Mouse (Mus musculus) gonadal fat pad, adult 2 months (tissue): ENCODE data around the gene Lcn9. TPM values are rescaled to one million over a fixed set of nuclear protein-coding genes. Genes with fewer than 3 reads are reported as not detected.

Source experiments
- DNase-seq: peaks from one replicate; pipeline ENCODE4 v3.0.0-alpha.2; 2012; ENCODE audit warnings: low read depth
- polyA plus RNA-seq: library from polyadenylated mRNA; depleted of rRNA; stranded (reverse); fragments of >200 nt; gene quantifications from 2 replicates; pipeline ENCODE4 v1.2.3, GENCODE M21; 2012; rRNA removed

Lcn9 gene
- polyA plus RNA-seq, 1 experiment = 2,439 TPM

DNA sequence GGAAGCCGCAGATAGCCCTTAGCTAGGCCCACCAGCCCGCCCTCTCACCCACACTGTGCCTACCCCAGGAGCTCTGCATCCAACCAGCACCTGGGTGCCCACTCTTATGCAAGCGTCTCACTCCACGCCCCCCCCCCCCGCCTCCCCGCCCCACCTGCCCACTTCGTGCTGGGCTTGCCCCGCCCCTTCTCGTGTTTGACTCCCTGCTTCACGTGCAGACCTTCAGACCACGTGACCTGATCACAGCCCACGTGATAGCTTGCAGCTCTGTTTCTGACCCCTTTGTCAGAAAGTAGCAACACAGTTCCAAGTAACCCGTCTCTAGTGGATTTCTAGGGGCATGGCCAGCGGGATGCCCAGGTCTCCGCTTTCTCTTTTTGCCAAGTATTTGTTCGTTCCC lies 24.3 kb downstream of the Lcn9 start, which contains the start of gene Sohlh1:
Gene Sohlh1, minus strand, starts transcription at position 23 of the 400 bp plus-strand sequence.
- no peak for DNase-seq

DNA sequence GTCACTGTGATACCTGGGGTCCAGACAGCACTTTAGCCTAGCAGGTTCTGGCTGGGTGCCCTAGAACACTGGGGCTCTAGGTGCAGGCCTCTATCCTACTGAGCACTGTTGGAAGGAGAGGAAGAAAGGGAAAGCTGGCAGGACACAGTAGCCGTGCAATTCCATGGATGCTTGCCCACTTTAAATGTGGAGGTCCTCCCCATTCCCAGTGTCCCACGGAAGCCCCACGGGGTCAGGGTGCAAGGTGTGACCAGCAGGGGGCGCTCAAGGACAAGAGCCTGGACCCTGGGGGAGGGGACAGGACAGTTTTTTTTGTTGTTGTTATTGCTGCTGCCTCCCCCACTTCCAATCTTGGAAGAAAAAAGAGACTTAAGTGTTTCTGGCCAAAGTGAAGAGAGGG lies 27.4 kb downstream of the Lcn9 start:
- DNase-seq = no peak

DNA sequence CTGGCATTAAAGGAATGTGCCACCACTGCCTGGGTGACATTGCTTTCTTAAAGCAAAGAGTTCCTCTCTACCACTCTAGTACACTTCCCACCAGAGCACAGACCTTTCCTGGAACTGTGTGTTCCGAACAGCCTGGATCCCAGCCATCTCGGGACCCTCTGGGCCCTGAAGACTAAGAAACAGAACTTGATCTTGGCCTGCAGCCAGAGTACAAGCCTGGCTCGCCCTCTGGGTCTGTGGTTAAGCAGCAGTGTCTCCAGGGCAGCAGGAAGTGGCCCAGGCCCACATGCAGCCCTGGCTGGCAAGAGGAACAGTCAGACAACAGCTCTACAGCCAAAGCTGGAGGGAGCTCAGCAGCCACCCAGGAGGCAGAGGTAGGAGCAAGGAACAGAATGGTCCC lies 29.7 kb downstream of the Lcn9 start:
- no peak for DNase-seq

- DNase-seq = no peak
Observed at GRCm38 (mm10) chr2:25853998-25854397, 31.0 kb downstream of the Lcn9 start.

- no peak for DNase-seq
Observed at GRCm38 (mm10) chr2:25859891-25860290, 36.9 kb downstream of the Lcn9 start.

GRCm38 (mm10) chr2:25862038-25862437 lies 39.1 kb downstream of the Lcn9 start:
- DNase-seq = no peak

- DNase-seq = no peak
Observed at GRCm38 (mm10) chr2:25862696-25863270, 39.8 kb downstream of the Lcn9 start.

GRCm38 (mm10) chr2:25863337-25864131 lies 40.6 kb downstream of the Lcn9 start, which contains the start of gene Kcnt1:
Gene Kcnt1 (plus strand): TSS chr2:25863734.
- no peak for DNase-seq

DNA sequence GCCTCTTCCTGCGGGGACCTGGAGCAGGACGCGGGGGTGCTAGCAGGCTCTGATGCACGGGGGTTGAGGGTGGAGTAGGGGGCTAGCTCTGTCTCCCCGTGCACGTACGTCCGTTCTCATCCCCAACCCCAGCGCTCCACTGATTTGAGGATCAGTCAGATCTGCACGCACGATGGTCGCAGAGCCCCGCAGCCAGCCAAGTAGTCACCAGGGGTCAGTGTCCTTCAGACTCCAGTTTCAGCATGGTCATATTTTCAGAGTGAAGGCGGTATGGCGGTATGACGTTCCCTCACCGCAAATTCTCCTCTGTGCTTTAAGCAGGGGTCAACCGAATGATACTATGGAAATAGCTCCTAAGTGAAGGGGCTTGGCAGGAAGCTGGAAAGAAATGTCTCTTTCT lies 41.3 kb downstream of the Lcn9 start:
- DNase-seq = no peak

- no peak for DNase-seq
Observed at GRCm38 (mm10) chr2:25865412-25865811, 42.5 kb downstream of the Lcn9 start.

GRCm38 (mm10) chr2:25866656-25867055 lies 43.7 kb downstream of the Lcn9 start:
- no peak for DNase-seq

Other genes with a start within 250 kb of the Lcn9 start
- gene Mamdc4, start 248.3 kb upstream of the Lcn9 start, polyA plus RNA-seq = 8.0 and 13.4 TPM in 2 replicates
- gene Phpt1, start 247.9 kb upstream of the Lcn9 start, polyA plus RNA-seq = 57.5 and 83.3 TPM in 2 replicates
- 1.4 and 2.0 TPM in 2 replicates for gene Ajm1, start 241.4 kb upstream of the Lcn9 start, polyA plus RNA-seq
- 58.5 and 65.8 TPM in 2 replicates for gene Rabl6, start 214.6 kb upstream of the Lcn9 start, polyA plus RNA-seq
- 1.0 and 1.6 TPM in 2 replicates for gene Ccdc183, start 205.5 kb upstream of the Lcn9 start, polyA plus RNA-seq
- 72.5 and 74.2 TPM in 2 replicates for gene Tmem141, start 201.1 kb upstream of the Lcn9 start, polyA plus RNA-seq
- 18.2 and 19.1 TPM in 2 replicates for gene Fcna, start 195.1 kb upstream of the Lcn9 start, polyA plus RNA-seq
- 4,084 and 9,522 TPM in 2 replicates for gene Lcn8, start 170.0 kb upstream of the Lcn9 start, polyA plus RNA-seq
- gene Lcn5, start 165.2 kb upstream of the Lcn9 start, polyA plus RNA-seq = 3,609 and 5,181 TPM in 2 replicates
- gene Lcn6, start 146.4 kb upstream of the Lcn9 start, polyA plus RNA-seq = 342 and 466 TPM in 2 replicates
- 996 and 1,118 TPM in 2 replicates for gene Lcn10, start 140.4 kb upstream of the Lcn9 start, polyA plus RNA-seq
- 25.9 and 27.0 TPM in 2 replicates for gene Obp2a, start 123.1 kb upstream of the Lcn9 start, polyA plus RNA-seq
- gene Bmyc, start 116.4 kb upstream of the Lcn9 start, polyA plus RNA-seq = 208 and 344 TPM in 2 replicates
- gene Obp2b, start 86.1 kb upstream of the Lcn9 start, polyA plus RNA-seq = 0.19 and 0.22 TPM in 2 replicates
- gene Lcn3, start 57.6 kb upstream of the Lcn9 start, polyA plus RNA-seq = not detected in 2 replicates
- gene Lcn11, start 46.1 kb upstream of the Lcn9 start, polyA plus RNA-seq = 0.38 and 0.53 TPM in 2 replicates
- gene Gm13539, start 40.9 kb upstream of the Lcn9 start, polyA plus RNA-seq = not detected in 2 replicates
- 0.36 and 0.76 TPM in 2 replicates for gene Glt6d1, start 7.3 kb upstream of the Lcn9 start, polyA plus RNA-seq
- 0.13 and 0.16 TPM in 2 replicates for gene Sohlh1, start 24.1 kb downstream of the Lcn9 start, polyA plus RNA-seq
- gene Kcnt1, start 40.6 kb downstream of the Lcn9 start, polyA plus RNA-seq = 14.6 and 26.8 TPM in 2 replicates
- gene Camsap1, start 160.1 kb downstream of the Lcn9 start, polyA plus RNA-seq = 13.0 and 17.7 TPM in 2 replicates
- 39.0 and 58.8 TPM in 2 replicates for gene Ubac1, start 198.6 kb downstream of the Lcn9 start, polyA plus RNA-seq